Mouse (Mus musculus): ENCODE data around the gene AC140267.1. TPM values are rescaled to one million over a fixed set of nuclear protein-coding genes. Genes with fewer than 3 reads are reported as not detected.

The AC140267.1 gene
- total and polyA plus RNA-seq, 3 experiments: 1.9 TPM; not detected in 2

DNA sequence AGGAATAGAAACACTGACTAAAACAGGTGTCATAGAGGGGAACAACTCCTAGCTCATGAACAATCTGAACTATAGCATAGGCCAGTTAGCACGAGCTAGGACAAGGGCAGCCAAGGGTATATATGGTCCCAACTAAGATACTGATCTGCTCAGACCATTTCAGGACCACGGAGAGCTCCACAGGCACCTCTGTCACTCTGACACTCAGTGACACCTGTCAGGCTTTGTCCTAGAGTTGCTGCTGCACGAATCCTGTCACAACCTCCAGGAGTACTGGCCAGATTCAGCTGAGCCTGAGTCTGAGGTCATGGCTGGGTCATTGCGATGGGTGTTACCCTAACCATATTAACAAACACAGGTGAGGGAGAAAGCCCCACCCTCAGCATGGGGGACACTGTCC is 32.2 kb upstream of the AC140267.1 start:
- Histone ChIP-seq H3K27ac (ENCODE audit: control insufficient read depth, low read depth, low read length) (no peak overlapping the region), H3K79me2 (ENCODE audit: control insufficient read depth, insufficient read depth, low read length, poor library complexity) (no peaks in the 10 kb centered on the region), H3K36me3 (ENCODE audit: control insufficient read depth in 1 of 2, insufficient read depth in 2 of 2, low read length in 2 of 2) (no peaks in the 10 kb centered on the region), H3K4me3 (ENCODE audit: control insufficient read depth in 1 of 2, insufficient read depth in 1 of 2, low read depth in 2 of 2, low read length in 2 of 2) (no peak overlapping the region), H3K4me1 (ENCODE audit: control insufficient read depth in 1 of 2, insufficient read depth in 2 of 2, low read length in 2 of 2) (no peaks in the 10 kb centered on the region), H3K9ac (ENCODE audit: control insufficient read depth, low read depth, low read length, poor library complexity, severe bottlenecking) (no peak overlapping the region), H3K27me3 (ENCODE audit: control insufficient read depth in 1 of 2, insufficient read depth in 2 of 2, low read length in 2 of 2) (peaks cover 0 to 7% of the 10 kb centered on the region in 2 experiments; a peak in 3 of 4 replicates), H3K9me3 (replicated peaks; ENCODE audit: insufficient read depth, low read length) (no peaks in the 10 kb centered on the region)
- no peak for TF ChIP-seq CHD2 (IDR thresholded peaks at IDR 0.05; ENCODE audit: low read length)
- peak; percentile 70 for TF ChIP-seq SIN3A (IDR thresholded peaks at IDR 0.05; ENCODE audit: low read length)
- TF ChIP-seq GATA1 (IDR thresholded peaks at IDR 0.05; ENCODE audit: low read depth, low read length): 0 out of 2 replicates have a peak, but pooled peaks have one; percentile 22
- TF ChIP-seq MXI1 (IDR thresholded peaks at IDR 0.05; ENCODE audit: low read depth, low read length): peak; percentile 41; the same call in 1 of the 2 replicates
- peak; percentile 63 for DNase-seq (ENCODE audit: low read depth, low spot score)

DNA sequence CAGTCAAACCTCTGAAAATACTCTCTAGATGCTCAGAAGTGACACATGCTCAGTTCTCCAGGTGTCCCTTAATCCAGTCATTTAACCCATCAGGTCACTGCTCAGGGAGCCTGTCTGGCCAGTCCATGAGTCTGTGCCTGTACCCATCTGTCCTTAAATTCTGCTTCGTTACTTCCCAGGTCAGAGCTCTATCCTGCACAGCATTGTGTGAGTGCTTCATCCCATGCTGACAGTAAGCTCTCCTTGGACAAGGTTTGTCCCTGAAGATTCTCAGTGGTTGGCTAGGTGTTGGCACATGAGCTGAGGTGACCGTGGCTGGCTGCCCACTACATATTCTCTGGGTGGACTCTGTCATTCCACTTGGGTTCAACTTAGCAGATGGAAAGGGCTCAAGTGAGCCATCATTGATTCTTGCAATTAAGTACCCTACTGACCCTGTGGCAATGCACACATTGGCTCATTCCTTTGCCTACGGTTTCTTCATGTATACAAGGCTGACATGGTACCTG is 29.5 kb upstream of the AC140267.1 start:
- no peak for TF ChIP-seq ZC3H11A (IDR thresholded peaks at IDR 0.05; ENCODE audit: low read depth, low read length)
- TF ChIP-seq NRF1 (IDR thresholded peaks at IDR 0.05; ENCODE audit: insufficient read depth, low read depth, low read length, poor library complexity, severe bottlenecking): no peak
- no peak for TF ChIP-seq CTCF (IDR thresholded peaks at IDR 0.05 in 2 of 3, conservative IDR thresholded peaks at IDR 0.05 in 1 of 3; ENCODE audit: control insufficient read depth in 1 of 3, insufficient read depth in 1 of 3, low read depth in 2 of 3, low read length in 3 of 3, poor library complexity in 1 of 3, severe bottlenecking in 1 of 3)
- Histone ChIP-seq H3K9me3 (replicated peaks; ENCODE audit: insufficient read depth, low read length) (no peaks in the 10 kb centered on the region), H3K9ac (ENCODE audit: control insufficient read depth, low read depth, low read length, poor library complexity, severe bottlenecking) (no peak overlapping the region), H3K4me1 (ENCODE audit: control insufficient read depth in 1 of 2, insufficient read depth in 2 of 2, low read length in 2 of 2) (no peaks in the 10 kb centered on the region), H3K27me3 (ENCODE audit: control insufficient read depth in 1 of 2, insufficient read depth in 2 of 2, low read length in 2 of 2) (peaks cover 0 to 6% of the 10 kb centered on the region in 2 experiments; a peak in 3 of 4 replicates), H3K79me2 (ENCODE audit: control insufficient read depth, insufficient read depth, low read length, poor library complexity) (no peaks in the 10 kb centered on the region), H3K4me3 (ENCODE audit: control insufficient read depth in 1 of 2, insufficient read depth in 1 of 2, low read depth in 2 of 2, low read length in 2 of 2) (no peak overlapping the region), H3K36me3 (ENCODE audit: control insufficient read depth in 1 of 2, insufficient read depth in 2 of 2, low read length in 2 of 2) (no peaks in the 10 kb centered on the region), H3K27ac (ENCODE audit: control insufficient read depth, low read depth, low read length) (no peak overlapping the region)
- DNase-seq (ENCODE audit: low read depth, low spot score): no peak

DNA sequence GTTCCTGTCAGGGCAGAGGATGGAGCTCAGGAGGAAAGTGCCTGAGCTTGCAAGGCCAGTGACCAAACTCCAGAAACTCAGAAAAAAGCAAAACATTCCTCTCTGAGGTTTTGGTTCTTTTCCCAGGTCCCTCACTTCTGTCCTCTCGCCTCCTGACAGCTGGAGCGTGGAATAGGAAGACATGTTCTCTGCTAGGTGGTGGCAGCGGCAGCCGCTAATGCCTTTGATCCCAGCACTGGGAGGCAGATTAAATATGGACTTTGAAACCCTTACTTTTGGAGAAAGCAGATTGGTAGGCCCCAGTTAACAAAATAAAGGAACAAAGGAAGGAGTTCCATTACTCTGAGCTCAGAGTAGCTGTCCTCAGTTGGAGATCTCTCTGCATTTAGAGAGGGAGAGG is 27.2 kb upstream of the AC140267.1 start:
- Histone ChIP-seq H3K9ac (ENCODE audit: control insufficient read depth, low read depth, low read length, poor library complexity, severe bottlenecking) (no peak overlapping the region), H3K9me3 (replicated peaks; ENCODE audit: insufficient read depth, low read length) (no peaks in the 10 kb centered on the region), H3K36me3 (ENCODE audit: control insufficient read depth in 1 of 2, insufficient read depth in 2 of 2, low read length in 2 of 2) (no peaks in the 10 kb centered on the region), H3K27me3 (ENCODE audit: control insufficient read depth in 1 of 2, insufficient read depth in 2 of 2, low read length in 2 of 2) (peaks cover 0 to 2% of the 10 kb centered on the region in 2 experiments; a peak in 3 of 4 replicates), H3K27ac (ENCODE audit: control insufficient read depth, low read depth, low read length) (no peak overlapping the region), H3K4me3 (ENCODE audit: control insufficient read depth in 1 of 2, insufficient read depth in 1 of 2, low read depth in 2 of 2, low read length in 2 of 2) (no peak overlapping the region), H3K4me1 (ENCODE audit: control insufficient read depth in 1 of 2, insufficient read depth in 2 of 2, low read length in 2 of 2) (no peaks in the 10 kb centered on the region), H3K79me2 (ENCODE audit: control insufficient read depth, insufficient read depth, low read length, poor library complexity) (no peaks in the 10 kb centered on the region)
- no peak for DNase-seq (ENCODE audit: low read depth, low spot score)
- no peak for TF ChIP-seq GABPA (IDR thresholded peaks at IDR 0.05; ENCODE audit: low read depth, low read length)
- no peak for TF ChIP-seq TCF12 (IDR thresholded peaks at IDR 0.05; ENCODE audit: low read depth, low read length)
- TF ChIP-seq RAD21 (IDR thresholded peaks at IDR 0.05; ENCODE audit: low read depth, low read length): no peak
- TF ChIP-seq MAX (IDR thresholded peaks at IDR 0.05; ENCODE audit: low read length): no peak
- TF ChIP-seq ZC3H11A (IDR thresholded peaks at IDR 0.05; ENCODE audit: low read depth, low read length): no peak
- no peak for TF ChIP-seq ZKSCAN1 (IDR thresholded peaks at IDR 0.05; ENCODE audit: low read depth, low read length)
- TF ChIP-seq CHD2 (IDR thresholded peaks at IDR 0.05; ENCODE audit: low read length): no peak
- no peak for TF ChIP-seq BHLHE40 (IDR thresholded peaks at IDR 0.05; ENCODE audit: borderline replicate concordance, low read depth, low read length)
- TF ChIP-seq RCOR1 (IDR thresholded peaks at IDR 0.05; ENCODE audit: low read depth, low read length): no peak
- no peak for TF ChIP-seq CHD1 (IDR thresholded peaks at IDR 0.05; ENCODE audit: low read depth, low read length)
- no peak for TF ChIP-seq TBP (IDR thresholded peaks at IDR 0.05; ENCODE audit: low read depth, low read length)
- TF ChIP-seq ZMIZ1 (IDR thresholded peaks at IDR 0.05; ENCODE audit: low read depth, low read length): no peak
- no peak for TF ChIP-seq NRF1 (IDR thresholded peaks at IDR 0.05; ENCODE audit: insufficient read depth, low read depth, low read length, poor library complexity, severe bottlenecking)
- TF ChIP-seq TAL1 (IDR thresholded peaks at IDR 0.05; ENCODE audit: low read length): no peak
- TF ChIP-seq SMC3 (IDR thresholded peaks at IDR 0.05; ENCODE audit: low read depth, low read length): no peak

Data from MEL (cell line).